Mouse (Mus musculus) intestine, embryonic 14.5 days (tissue): ENCODE data around the gene Zfp784. TPM values are rescaled to one million over a fixed set of nuclear protein-coding genes. Genes with fewer than 3 reads are reported as not detected.

Experiments used
- ATAC-seq: fragments of 200-750 bp; cut with Nextera tagmentation; replicated peaks from 2 replicates; pipeline ENCODE4 v1.8.0; 2017; ENCODE audit warnings: low read depth, moderate number of reproducible peaks, moderate TSS enrichment, moderate library complexity; ENCODE audit not compliant: low FRiP score, low TSS enrichment
- DNase-seq: peaks from one replicate; pipeline ENCODE4 v3.0.0-alpha.2; 2018; ENCODE audit warnings: low spot score
- H3K27ac ChIP-seq: fragments of 300-500 bp; sonication (generic); 2 replicates; pipeline ENCODE4 v1.5.1; 2014; ENCODE audit warnings: low read depth, mild to moderate bottlenecking, control low read depth
- H3K27me3 ChIP-seq: fragments of 300-500 bp; sonication (generic); replicated peaks from 2 replicates; pipeline ENCODE4 v1.6.1; 2014; ENCODE audit warnings: low read length, control low read depth; ENCODE audit not compliant: control insufficient read depth, insufficient read depth
- H3K36me3 ChIP-seq: fragments of 300-500 bp; sonication (generic); 2 replicates; pipeline ENCODE4 v1.6.1; 2014; ENCODE audit warnings: low read length, control low read depth; ENCODE audit not compliant: control insufficient read depth, insufficient read depth
- H3K4me1 ChIP-seq: fragments of 300-500 bp; sonication (generic); replicated peaks from 2 replicates; pipeline ENCODE4 v1.6.1; 2014; ENCODE audit warnings: low read length, control low read depth, mixed read lengths; ENCODE audit not compliant: control insufficient read depth, insufficient read depth
- H3K4me2 ChIP-seq: fragments of 300-500 bp; sonication (generic); 2 replicates; pipeline ENCODE4 v1.6.1; 2014; ENCODE audit warnings: low read length
- H3K4me3 ChIP-seq: fragments of 300-500 bp; sonication (generic); 2 replicates; pipeline ENCODE4 v1.5.1; 2014; ENCODE audit warnings: low read depth, low read length, control low read depth, mixed read lengths
- H3K9ac ChIP-seq: fragments of 300-500 bp; sonication (generic); 2 replicates; pipeline ENCODE4 v1.6.1; 2014; ENCODE audit warnings: mild to moderate bottlenecking, low read length
- H3K9me3 ChIP-seq: fragments of 300-500 bp; sonication (generic); 2 replicates; pipeline ENCODE4 v1.6.1; 2016; ENCODE audit warnings: low read length, control low read depth; ENCODE audit not compliant: control insufficient read depth
- WGBS: fragments of 180-500 bp; shearing (Covaris S2); extraction: QIAGEN DNeasy Blood & Tissue Kit; methylation state at CpG from one replicate; pipeline ENCODE4 v1.1.7; 2014; 5-methylcytosine and 5-hydroxymethylcytosine counted together
- polyA plus RNA-seq: library from polyadenylated mRNA; unstranded; fragments of >200 nt; fragmentation: Nextera tagmentation; extraction: Ambion mirVana; gene quantifications from 2 replicates; pipeline ENCODE4 v1.2.1, GENCODE M21; 2014

Gene Zfp784
- polyA plus RNA-seq, 1 experiment from 2014 or later, result 4.8 TPM

DNA sequence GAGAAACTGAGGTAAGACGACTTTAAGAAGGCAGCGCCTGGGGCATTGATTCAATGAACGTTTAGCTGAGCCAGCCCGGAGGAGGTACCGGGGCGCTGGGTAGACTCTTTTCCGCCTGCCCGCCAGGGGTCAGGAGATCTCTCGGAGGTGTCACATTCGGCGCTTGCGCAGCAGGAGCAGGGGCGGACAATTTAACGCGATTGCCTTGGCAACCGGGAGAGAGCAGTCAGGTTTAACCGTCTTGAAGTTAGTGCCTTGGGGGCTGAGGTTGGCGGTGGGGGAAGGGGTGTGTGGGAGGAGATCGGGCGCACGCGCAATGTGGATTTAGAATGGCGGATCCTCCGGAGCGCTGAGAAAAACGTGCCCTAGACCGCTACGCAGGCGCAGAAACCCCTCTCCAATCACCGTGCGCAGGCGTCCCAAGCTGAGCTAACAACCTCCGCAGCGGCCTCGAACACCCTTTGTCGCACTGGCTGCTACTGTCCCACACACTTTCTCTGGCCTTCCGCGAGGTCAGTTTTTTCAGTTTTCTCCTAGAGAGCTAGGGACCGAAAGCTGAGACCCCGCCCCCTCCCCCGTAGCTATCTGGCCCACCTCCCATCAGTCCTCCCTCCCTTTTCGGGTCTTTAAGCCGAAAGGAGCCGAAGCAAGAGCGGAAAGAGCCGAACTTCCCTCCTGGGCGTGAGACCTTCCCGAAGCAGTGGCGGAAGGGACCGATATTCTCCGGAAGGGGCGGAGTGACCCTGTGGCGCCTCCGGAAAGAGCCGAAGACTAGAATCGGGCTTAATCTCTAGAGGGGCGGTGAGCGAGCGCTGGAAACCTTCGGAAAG, 22.9 kb upstream of the Zfp784 start:
- under 1% methylated on average over 60 of the region's 60 CpGs for WGBS
- Histone ChIP-seq H3K9ac (peak overlapping the region; percentile 98), H3K4me2 (peak overlapping the region; percentile 82), H3K4me3 (peak overlapping the region; percentile 80), H3K27ac (peak overlapping the region; percentile 100), H3K4me1 (peaks cover 27% of the 10 kb centered on the region), H3K36me3 (peaks cover 4% of the 10 kb centered on the region; the same call in 1 of the 2 replicates), H3K9me3 (no peaks in the 10 kb centered on the region), H3K27me3 (peaks cover 17% of the 10 kb centered on the region)
- DNase-seq (peak; percentile 99), ATAC-seq (peak; percentile 88)

DNA sequence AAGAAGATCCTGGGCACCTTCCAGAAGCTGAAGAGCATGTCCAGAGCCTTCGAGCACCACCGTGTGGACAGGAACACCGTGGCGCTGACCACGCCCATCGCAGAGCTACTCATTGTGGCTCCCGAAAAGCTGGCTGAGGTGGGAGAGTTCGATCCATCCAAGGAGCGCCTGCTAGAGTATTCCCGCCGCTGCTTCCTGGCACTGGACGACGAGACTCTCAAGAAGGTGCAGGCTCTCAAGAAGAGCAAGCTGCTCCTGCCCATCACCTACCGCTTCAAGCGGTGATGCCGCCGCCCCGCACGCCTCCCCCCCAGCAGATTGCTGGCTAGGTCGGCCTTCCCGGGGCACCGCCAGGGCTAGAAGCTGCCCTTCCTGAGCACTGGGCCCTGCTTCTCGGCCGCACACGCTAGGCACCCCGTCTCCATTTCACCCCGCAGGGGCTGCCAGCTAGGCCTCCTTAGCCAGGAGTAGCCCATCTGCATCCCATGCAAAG, 22.0 kb upstream of the Zfp784 start:
- Histone ChIP-seq H3K9me3 (no peaks in the 10 kb centered on the region), H3K27me3 (peaks cover 26% of the 10 kb centered on the region), H3K4me2 (peak overlapping the region; percentile 82), H3K36me3 (no peaks in the 10 kb centered on the region; the same call in 1 of the 2 replicates), H3K27ac (peak overlapping the region; percentile 100), H3K4me1 (peaks cover 27% of the 10 kb centered on the region), H3K4me3 (peak overlapping the region; percentile 80), H3K9ac (peak overlapping the region; percentile 98)
- ATAC-seq (no peak), DNase-seq (peak; percentile 83)
- WGBS, result 4% methylated on average over 27 of the region's 27 CpGs

DNA sequence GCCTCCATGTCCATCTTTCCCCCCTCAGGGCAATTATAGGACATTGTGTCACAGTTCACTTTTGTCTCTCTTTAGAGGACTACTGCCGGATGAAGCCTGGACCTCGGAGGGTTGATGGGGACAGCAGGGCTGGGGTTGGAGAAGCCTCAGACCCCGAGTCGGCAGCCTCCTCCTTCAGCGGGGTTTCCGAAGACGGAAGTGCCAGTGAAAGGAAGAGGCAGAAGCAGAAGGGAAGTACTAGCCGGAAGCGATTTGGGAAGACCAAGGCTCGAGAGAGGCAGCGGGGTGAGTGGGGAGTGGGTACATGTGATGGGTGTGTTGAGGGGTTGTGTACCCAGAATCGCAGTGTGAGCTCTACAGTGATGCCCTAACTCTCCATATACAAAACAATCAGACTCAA, 21.2 kb upstream of the Zfp784 start:
- Histone ChIP-seq H3K36me3 (no peaks in the 10 kb centered on the region; the same call in 1 of the 2 replicates), H3K9me3 (no peaks in the 10 kb centered on the region), H3K4me3 (no peak overlapping the region), H3K4me1 (peaks cover 25% of the 10 kb centered on the region), H3K4me2 (no peak overlapping the region), H3K27ac (no peak overlapping the region), H3K27me3 (peaks cover 34% of the 10 kb centered on the region), H3K9ac (no peak overlapping the region)
- no peak for DNase-seq
- WGBS, result 84% methylated on average over 12 of the region's 12 CpGs
- no peak for ATAC-seq

DNA sequence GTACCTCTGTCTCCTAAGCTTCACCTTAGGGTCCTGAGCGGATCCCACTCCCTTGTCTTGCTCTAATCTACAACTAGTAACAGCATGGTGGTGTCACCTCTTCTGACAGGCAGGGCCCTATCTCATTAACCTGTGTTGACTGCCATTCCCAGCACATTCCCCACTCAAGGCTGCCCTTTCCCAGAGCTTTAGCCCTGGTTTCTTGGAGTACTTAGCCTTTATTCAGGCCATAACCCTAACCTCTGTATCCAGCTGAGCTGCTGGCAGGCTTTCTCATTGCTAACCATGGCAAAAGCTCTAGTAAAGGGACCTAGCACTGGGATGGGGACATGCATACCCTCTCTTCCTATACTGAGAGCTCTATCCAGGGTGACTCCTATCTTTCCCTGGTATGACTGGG, 20.4 kb upstream of the Zfp784 start:
- no peak overlapping the region for H3K9ac ChIP-seq
- H3K27me3 ChIP-seq, result peaks cover 42% of the 10 kb centered on the region
- no peak overlapping the region for H3K27ac ChIP-seq
- H3K4me2 ChIP-seq, result no peak overlapping the region
- WGBS, result 95% methylated on average over 1 of the region's 1 CpGs
- ATAC-seq (no peak), DNase-seq (no peak)
- H3K4me1 ChIP-seq, result peaks cover 25% of the 10 kb centered on the region
- no peak overlapping the region for H3K4me3 ChIP-seq
- no peaks in the 10 kb centered on the region for H3K9me3 ChIP-seq
- H3K36me3 ChIP-seq, result no peaks in the 10 kb centered on the region; the same call in 1 of the 2 replicates

DNA sequence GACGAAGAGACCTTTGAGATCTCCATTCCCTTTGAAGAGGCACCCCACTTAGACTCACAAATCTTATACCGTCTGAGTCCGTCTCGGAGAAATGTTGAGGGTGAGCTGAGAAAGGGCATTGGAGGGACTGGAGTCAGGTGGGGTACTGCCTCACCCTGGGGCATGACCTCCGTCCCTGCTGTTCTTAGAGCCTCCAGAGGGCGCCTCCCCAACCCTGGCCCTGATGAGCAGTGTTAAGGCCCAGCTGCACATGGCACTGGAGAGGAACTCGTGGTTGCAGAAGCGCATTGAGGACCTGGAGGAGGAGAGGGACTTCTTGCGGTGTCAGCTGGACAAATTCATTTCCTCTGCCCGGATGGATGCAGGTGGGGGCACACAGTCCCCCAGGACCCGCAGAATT, 19.6 kb upstream of the Zfp784 start:
- no peak overlapping the region for H3K9ac ChIP-seq
- ATAC-seq, result no peak
- H3K27me3 ChIP-seq, result peaks cover 50% of the 10 kb centered on the region
- peaks cover 30% of the 10 kb centered on the region for H3K4me1 ChIP-seq
- 0 out of 2 replicates have a peak overlapping the region, but pooled peaks have one; percentile 50 for H3K4me3 ChIP-seq
- WGBS, result 42% methylated on average over 11 of the region's 11 CpGs
- H3K36me3 ChIP-seq, result no peaks in the 10 kb centered on the region
- H3K4me2 ChIP-seq, result peak overlapping the region; percentile 71
- no peak overlapping the region for H3K27ac ChIP-seq
- no peak for DNase-seq
- no peaks in the 10 kb centered on the region for H3K9me3 ChIP-seq

GRCm38 (mm10) chr7:5057381-5057780, 19.1 kb upstream of the Zfp784 start:
- Histone ChIP-seq H3K27ac (no peak overlapping the region), H3K4me2 (peak overlapping the region; percentile 71), H3K4me3 (peak overlapping the region; percentile 50), H3K36me3 (no peaks in the 10 kb centered on the region), H3K4me1 (peaks cover 35% of the 10 kb centered on the region), H3K27me3 (peaks cover 55% of the 10 kb centered on the region), H3K9ac (peak overlapping the region; percentile 68), H3K9me3 (no peaks in the 10 kb centered on the region)
- WGBS, result 30% methylated on average over 8 of the region's 8 CpGs
- DNase-seq (no peak), ATAC-seq (no peak)

- no peaks in the 10 kb centered on the region for H3K9me3 ChIP-seq
- DNase-seq (peak; percentile 67), ATAC-seq (no peak)
- peaks cover 60% of the 10 kb centered on the region for H3K27me3 ChIP-seq
- H3K36me3 ChIP-seq, result no peaks in the 10 kb centered on the region
- H3K4me1 ChIP-seq, result peaks cover 37% of the 10 kb centered on the region
- peak overlapping the region; percentile 68 for H3K9ac ChIP-seq
- H3K27ac ChIP-seq, result no peak overlapping the region
- peak overlapping the region; percentile 71 for H3K4me2 ChIP-seq
- peak overlapping the region; percentile 50 for H3K4me3 ChIP-seq
- WGBS, result 2% methylated on average over 54 of the region's 55 CpGs
These were observed 18.5 kb upstream of the Zfp784 start for GRCm38 (mm10) chr7:5056651-5057263.

GRCm38 (mm10) chr7:5053456-5054179, 15.4 kb upstream of the Zfp784 start:
- H3K9ac ChIP-seq, result peak overlapping the region; percentile 29; the same call in 1 of the 2 replicates

More at GRCm38 (mm10) chr7:5053456-5054179, 15.4 kb upstream of the Zfp784 start:
- H3K27me3 ChIP-seq, result peaks cover 60% of the 10 kb centered on the region
- DNase-seq (peak; percentile 69), ATAC-seq (no peak)
- no peaks in the 10 kb centered on the region for H3K9me3 ChIP-seq
- peak overlapping the region; percentile 92 for H3K4me2 ChIP-seq
- peak overlapping the region; percentile 76 for H3K4me3 ChIP-seq
- no peak overlapping the region for H3K27ac ChIP-seq
- H3K36me3 ChIP-seq, result no peaks in the 10 kb centered on the region
- H3K4me1 ChIP-seq, result peaks cover 33% of the 10 kb centered on the region
- 11% methylated on average over 32 of the region's 32 CpGs for WGBS
